Mouse (Mus musculus) ES-E14 (cell line): ENCODE results near the gene Myo19. TPM values are rescaled to one million over a fixed set of nuclear protein-coding genes. Genes with fewer than 3 reads are reported as not detected.

Experiments
- DNase-seq: peaks from one replicate; pipeline ENCODE4 v3.0.0-alpha.2; 2013; ENCODE audit warnings: low read depth, low spot score
- H3K27ac ChIP-seq: 2 replicates; pipeline ENCODE4 v1.5.1; 2012; ENCODE audit warnings: low read depth, mild to moderate bottlenecking, low read length, moderate library complexity, mixed read lengths; ENCODE audit not compliant: poor library complexity, insufficient read depth, severe bottlenecking
- H3K36me3 ChIP-seq: 2 replicates; pipeline ENCODE4 v1.6.1; 2012; ENCODE audit warnings: mild to moderate bottlenecking, low read length, moderate library complexity, mixed read lengths; ENCODE audit not compliant: control insufficient read depth, poor library complexity, insufficient read depth, severe bottlenecking
- H3K4me1 ChIP-seq, 2 experiments: fragments of 150-350 bp in 1 of 2; sonication (generic) in 1 of 2; 2 replicates each; pipeline ENCODE4 v1.6.1; 2012; ENCODE audit warnings: low read length in 2 of 2, mild to moderate bottlenecking in 1 of 2, mixed read lengths in 1 of 2; ENCODE audit not compliant: control insufficient read depth in 2 of 2, insufficient read depth in 2 of 2, poor library complexity in 1 of 2
- H3K4me3 ChIP-seq, 2 experiments: fragments of 150-350 bp in 1 of 2; sonication (generic) in 1 of 2; 2 replicates each; pipeline ENCODE4 v1.5.1; 2012; ENCODE audit warnings: low read length in 2 of 2, low read depth in 1 of 2, mild to moderate bottlenecking in 1 of 2, mixed read lengths in 1 of 2; ENCODE audit not compliant: insufficient read depth in 1 of 2, poor library complexity in 1 of 2, severe bottlenecking in 1 of 2
- H3K9ac ChIP-seq: 2 replicates; pipeline ENCODE4 v1.6.1; 2012; ENCODE audit warnings: low read depth, mild to moderate bottlenecking, low read length, mixed read lengths; ENCODE audit not compliant: poor library complexity, insufficient read depth, severe bottlenecking
- H3K9me3 ChIP-seq: fragments of 150-350 bp; sonication (generic); 2 replicates; pipeline ENCODE4 v1.6.1; 2012; ENCODE audit warnings: low read depth, mild to moderate bottlenecking, low read length; ENCODE audit not compliant: control insufficient read depth, insufficient read depth
- CHD2 ChIP-seq: IDR thresholded peaks from 2 replicates; pipeline ENCODE4 v1.6.1; 2014; ENCODE audit warnings: mild to moderate bottlenecking, low read depth, low read length, inconsistent platforms
- HCFC1 ChIP-seq: IDR thresholded peaks from 2 replicates; pipeline ENCODE4 v1.6.1; 2012; ENCODE audit warnings: low read length, inconsistent platforms, borderline replicate concordance; ENCODE audit not compliant: insufficient read depth
- MAFK ChIP-seq: IDR thresholded peaks from 2 replicates; pipeline ENCODE4 v1.6.1; 2014; ENCODE audit warnings: mild to moderate bottlenecking, low read depth, low read length, inconsistent platforms; ENCODE audit not compliant: insufficient read depth
- ZC3H11A ChIP-seq: IDR thresholded peaks from 2 replicates; pipeline ENCODE4 v1.6.1; 2012; ENCODE audit warnings: low read depth, mild to moderate bottlenecking, inconsistent platforms, low read length, borderline replicate concordance
- ZNF384 ChIP-seq: IDR thresholded peaks from 2 replicates; pipeline ENCODE4 v1.6.1; 2012; ENCODE audit warnings: low read depth, low read length, inconsistent platforms
- in situ Hi-C, 2 experiments: fragments of 600-800 bp; cut with MboI; formaldehyde crosslinking; loops; one replicate each; pipeline ENCODE4 v1.15.1; 2025; ENCODE audit warnings: low sequenced_read_pairs in 2 of 2, inconsistent platforms in 1 of 2; ENCODE audit not compliant: unreplicated experiment in 2 of 2
- total RNA-seq: library from RNA; depleted of rRNA; stranded (reverse); fragments of 300-350 nt; gene quantifications from 2 replicates; pipeline ENCODE4 v1.2.3, GENCODE M21; 2012

The Myo19 gene
- total RNA-seq, 1 experiment, result 16.2 TPM

- no peak overlapping the region for H3K9ac ChIP-seq
- no peak overlapping the region for H3K27ac ChIP-seq
- H3K9me3 ChIP-seq, result no peaks in the 10 kb centered on the region
- no peak for DNase-seq
- in situ Hi-C loops, result no loop called here
- no peak for TF ChIP-seq MAFK
- no peak for TF ChIP-seq HCFC1
- no peak for TF ChIP-seq ZC3H11A
- TF ChIP-seq ZNF384, result no peak
- no peak for TF ChIP-seq CHD2
- no peaks in the 10 kb centered on the region for H3K4me1 ChIP-seq
- H3K36me3 ChIP-seq, result peaks cover 2% of the 10 kb centered on the region; the same call in 1 of the 2 replicates
- no peak overlapping the region for H3K4me3 ChIP-seq
Observed at GRCm38 (mm10) chr11:84855285-84855684, 24.7 kb upstream of the Myo19 start.

DNA sequence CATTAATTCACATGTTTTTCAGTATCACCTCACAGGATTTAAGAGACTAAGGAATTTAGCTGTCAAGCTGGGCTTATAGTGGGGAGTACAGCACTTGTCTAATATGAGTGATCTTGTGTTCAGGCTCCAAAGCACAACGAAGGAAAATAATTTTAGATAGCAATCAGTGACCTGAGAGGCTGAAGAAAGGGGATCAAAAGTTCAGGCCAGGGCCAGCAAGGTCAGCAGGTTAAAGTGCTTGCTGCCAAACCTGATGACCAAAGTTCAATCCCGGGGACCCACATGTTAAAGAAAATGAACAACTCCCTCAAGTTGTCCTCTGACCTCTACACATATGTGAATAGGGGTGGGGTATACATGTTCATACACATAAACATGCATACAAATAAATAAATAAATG, 14.7 kb upstream of the Myo19 start:
- TF ChIP-seq MAFK (no peak), CHD2 (no peak)

DNA sequence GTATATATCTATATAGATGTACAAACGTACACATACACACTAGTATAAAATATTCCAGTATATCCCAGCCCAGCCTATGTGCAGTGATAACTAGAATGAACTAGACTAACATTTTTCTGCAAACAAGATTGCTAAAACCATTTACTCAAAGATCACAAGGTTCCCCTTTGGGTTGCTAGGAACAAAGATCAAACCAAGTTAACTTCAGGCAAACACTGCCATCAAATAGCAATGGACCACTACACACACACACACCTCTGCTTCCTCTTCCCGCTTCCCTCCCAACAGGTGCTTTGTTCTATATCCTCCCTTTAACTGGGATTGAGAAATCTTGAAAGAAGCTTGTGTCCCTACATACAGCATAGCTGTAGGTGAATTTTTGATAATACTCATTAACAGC, 12.4 kb upstream of the Myo19 start:
- Histone ChIP-seq H3K36me3 (no peaks in the 10 kb centered on the region; the same call in 1 of the 2 replicates), H3K4me3 (no peak overlapping the region; a peak in 1 of 4 replicates), H3K9me3 (no peaks in the 10 kb centered on the region), H3K27ac (no peak overlapping the region), H3K9ac (no peak overlapping the region), H3K4me1 (peaks cover 2 to 7% of the 10 kb centered on the region in 2 experiments; a peak in 3 of 4 replicates)
- no peak for DNase-seq
- no peak for TF ChIP-seq MAFK
- TF ChIP-seq HCFC1, result no peak
- in situ Hi-C loops, result no loop called here

More for the DNA sequence above, 14.7 kb upstream of the Myo19 start:
- Histone ChIP-seq H3K4me1 (peaks cover 2 to 4% of the 10 kb centered on the region in 2 experiments; a peak in 3 of 4 replicates), H3K4me3 (no peak overlapping the region), H3K9me3 (no peaks in the 10 kb centered on the region), H3K9ac (no peak overlapping the region), H3K27ac (no peak overlapping the region), H3K36me3 (no peaks in the 10 kb centered on the region; the same call in 1 of the 2 replicates)
- in situ Hi-C loops, result no loop called here
- DNase-seq, result no peak

DNA sequence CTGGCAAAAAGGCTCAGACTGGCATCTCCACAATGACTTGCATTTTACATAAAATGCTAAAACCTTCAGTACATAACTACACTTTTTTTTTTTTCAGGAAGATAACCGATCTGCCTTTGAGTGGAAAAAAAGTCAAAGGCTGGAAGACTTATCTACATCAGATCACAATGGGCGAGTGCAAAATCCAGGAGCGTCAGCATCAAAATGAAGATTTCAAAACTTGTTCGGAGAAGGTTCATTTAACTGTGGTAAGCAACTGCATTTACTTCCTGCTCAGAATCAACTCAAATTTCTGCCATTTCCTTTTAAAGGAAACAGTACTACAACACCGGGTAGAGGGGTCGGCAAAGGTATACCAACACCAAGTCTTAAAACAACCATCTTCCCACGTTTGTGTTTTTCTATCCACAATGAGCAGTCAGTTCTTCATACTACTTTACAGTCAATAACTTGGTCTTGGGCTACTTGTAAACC, 11.1 kb upstream of the Myo19 start:
- no peak overlapping the region for H3K27ac ChIP-seq
- H3K36me3 ChIP-seq, result no peaks in the 10 kb centered on the region; the same call in 1 of the 2 replicates
- DNase-seq, result no peak
- H3K9me3 ChIP-seq, result no peaks in the 10 kb centered on the region
- H3K4me3 ChIP-seq, result peak overlapping the region; percentile 88 to 90
- H3K4me1 ChIP-seq, result peaks cover 2 to 7% of the 10 kb centered on the region in 2 experiments; a peak in 3 of 4 replicates
- in situ Hi-C loops, result no loop called here
- TF ChIP-seq HCFC1 (no peak), ZNF384 (no peak), ZC3H11A (no peak)
- H3K9ac ChIP-seq, result peak overlapping the region; percentile 19; the same call in 1 of the 2 replicates

- peak; percentile 68 for TF ChIP-seq HCFC1
- peak; percentile 100 for TF ChIP-seq ZC3H11A
- no peak for TF ChIP-seq ZNF384
- TF ChIP-seq CHD2, result peak; percentile 87
- no peak for TF ChIP-seq MAFK
- DNase-seq, result peak; percentile 89
- Histone ChIP-seq H3K9me3 (no peaks in the 10 kb centered on the region), H3K4me1 (peaks cover 2 to 7% of the 10 kb centered on the region in 2 experiments; a peak in 3 of 4 replicates), H3K4me3 (peak overlapping the region; percentile 88 to 90), H3K36me3 (peaks cover 2% of the 10 kb centered on the region), H3K9ac (peak overlapping the region; percentile 89), H3K27ac (peak overlapping the region; percentile 89)
- in situ Hi-C loops, result no loop called here
Observed at GRCm38 (mm10) chr11:84869537-84870232, 10.3 kb upstream of the Myo19 start.
